Mouse (Mus musculus) midbrain, postnatal 0 days (tissue): ENCODE measurements around the gene Gm21972. TPM values are rescaled to one million over a fixed set of nuclear protein-coding genes. Genes with fewer than 3 reads are reported as not detected.

Source experiments
- ATAC-seq: fragments of 200-750 bp; cut with Nextera tagmentation; 2 replicates; pipeline ENCODE4 v1.8.0; 2017; ENCODE audit warnings: moderate number of reproducible peaks, mild to moderate bottlenecking, moderate TSS enrichment, moderate library complexity; ENCODE audit not compliant: low FRiP score
- DNase-seq: peaks from one replicate; pipeline ENCODE4 v3.0.0-alpha.2; 2015; ENCODE audit warnings: low spot score
- H3K27ac ChIP-seq: fragments of 300-500 bp; sonication (generic); 2 replicates; pipeline ENCODE4 v1.5.1; 2014; ENCODE audit warnings: low read depth, mild to moderate bottlenecking, low read length, mixed read lengths
- H3K27me3 ChIP-seq: fragments of 300-500 bp; sonication (generic); 2 replicates; pipeline ENCODE4 v1.6.1; 2014; ENCODE audit warnings: low read length, control low read depth, mixed read lengths; ENCODE audit not compliant: insufficient read depth
- H3K36me3 ChIP-seq: fragments of 300-500 bp; sonication (generic); 2 replicates; pipeline ENCODE4 v1.6.1; 2014; ENCODE audit warnings: low read length, control low read depth, mixed read lengths; ENCODE audit not compliant: insufficient read depth
- H3K4me1 ChIP-seq: fragments of 300-500 bp; sonication (generic); 2 replicates; pipeline ENCODE4 v1.6.1; 2014; ENCODE audit warnings: mild to moderate bottlenecking, control low read depth, antibody characterized with exemption, low read length, mixed read lengths; ENCODE audit not compliant: insufficient read depth
- H3K4me2 ChIP-seq: fragments of 300-500 bp; sonication (generic); 2 replicates; pipeline ENCODE4 v1.6.1; 2014; ENCODE audit warnings: low read depth, mild to moderate bottlenecking, low read length, mixed read lengths; ENCODE audit not compliant: poor library complexity, severe bottlenecking
- H3K4me3 ChIP-seq: fragments of 300-500 bp; sonication (generic); 2 replicates; pipeline ENCODE4 v1.5.1; 2014; ENCODE audit warnings: low read depth, mild to moderate bottlenecking, low read length, moderate library complexity
- H3K9ac ChIP-seq: fragments of 300-500 bp; sonication (generic); replicated peaks from 2 replicates; pipeline ENCODE4 v1.6.1; 2014; ENCODE audit warnings: mild to moderate bottlenecking, low read length, moderate library complexity, mixed read lengths; ENCODE audit not compliant: poor library complexity, severe bottlenecking
- H3K9me3 ChIP-seq: fragments of 300-500 bp; sonication (generic); 2 replicates; pipeline ENCODE4 v1.6.1; 2016; ENCODE audit warnings: low read length, control low read depth
- CTCF ChIP-seq: IDR thresholded peaks from 2 replicates; pipeline ENCODE4 v1.5.1; 2016; ENCODE audit warnings: antibody characterized with exemption, mild to moderate bottlenecking
- WGBS: fragments of 180-500 bp; shearing (Covaris S2); extraction: QIAGEN DNeasy Blood & Tissue Kit; methylation state at CpG from one replicate; pipeline ENCODE4 v1.1.7; 2014; 5-methylcytosine and 5-hydroxymethylcytosine counted together
- polyA plus RNA-seq: library from polyadenylated mRNA; unstranded; fragments of >200 nt; fragmentation: Nextera tagmentation; extraction: Ambion mirVana; gene quantifications from 2 replicates; pipeline ENCODE4 v1.2.1, GENCODE M21; 2015
- total RNA-seq: library from RNA; depleted of rRNA; stranded (reverse); fragments of >200 nt; gene quantifications from 2 replicates; pipeline ENCODE4 v1.2.3, GENCODE M21; 2014

The Gm21972 gene
- total and polyA plus RNA-seq, 2 experiments from 2014 or later, result 0.48 to 0.49 TPM

GRCm38 (mm10) chr1:86154824-86155164 is 21.4 kb downstream of the Gm21972 start:
- Histone ChIP-seq H3K27ac (peak overlapping the region; percentile 70), H3K4me2 (peak overlapping the region; percentile 70), H3K27me3 (no peaks in the 10 kb centered on the region), H3K4me3 (peak overlapping the region; percentile 73), H3K36me3 (peaks cover 10% of the 10 kb centered on the region; the same call in 1 of the 2 replicates), H3K9ac (peak overlapping the region; percentile 84), H3K9me3 (no peaks in the 10 kb centered on the region), H3K4me1 (peaks cover 12% of the 10 kb centered on the region)
- DNase-seq (no peak), ATAC-seq (no peak; the same call in 1 of the 2 replicates)
- under 1% methylated on average over 17 of the region's 18 CpGs for WGBS
- TF ChIP-seq CTCF, result no peak

DNA sequence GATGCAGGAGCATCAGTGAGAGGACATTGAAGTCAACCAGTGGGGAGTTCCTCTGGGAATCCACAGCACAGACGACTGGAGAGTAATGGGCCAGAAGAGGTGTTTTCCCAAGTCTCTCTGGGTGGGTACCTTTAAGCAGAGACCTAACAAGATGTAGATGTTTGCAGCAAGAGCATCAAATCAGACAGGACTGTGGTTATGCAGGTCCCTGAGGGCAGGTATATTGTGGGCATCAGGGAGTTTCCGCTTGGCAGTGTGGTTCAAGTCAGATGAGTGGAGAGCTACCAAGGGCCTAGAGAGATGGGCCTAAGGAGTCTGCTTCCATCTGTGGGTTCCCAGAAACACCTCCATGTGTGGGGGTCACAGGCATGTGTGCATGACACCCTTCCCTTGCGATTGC is 22.6 kb downstream of the Gm21972 start:
- Histone ChIP-seq H3K4me2 (no peak overlapping the region), H3K9ac (no peak overlapping the region), H3K36me3 (peaks cover 22% of the 10 kb centered on the region), H3K4me3 (no peak overlapping the region), H3K27me3 (no peaks in the 10 kb centered on the region), H3K9me3 (no peaks in the 10 kb centered on the region), H3K27ac (no peak overlapping the region), H3K4me1 (peaks cover 12% of the 10 kb centered on the region)
- ATAC-seq (no peak), DNase-seq (no peak)
- no peak for TF ChIP-seq CTCF
- 83% methylated on average over 3 of the region's 3 CpGs for WGBS

GRCm38 (mm10) chr1:86156595-86156994 is 23.2 kb downstream of the Gm21972 start:
- 82% methylated on average over 6 of the region's 6 CpGs for WGBS
- no peaks in the 10 kb centered on the region for H3K27me3 ChIP-seq
- peaks cover 26% of the 10 kb centered on the region for H3K36me3 ChIP-seq
- H3K9ac ChIP-seq, result no peak overlapping the region
- peaks cover 12% of the 10 kb centered on the region for H3K4me1 ChIP-seq
- ATAC-seq, result no peak
- no peak overlapping the region for H3K27ac ChIP-seq
- TF ChIP-seq CTCF, result no peak
- H3K4me2 ChIP-seq, result no peak overlapping the region
- H3K9me3 ChIP-seq, result no peaks in the 10 kb centered on the region
- H3K4me3 ChIP-seq, result no peak overlapping the region
- DNase-seq, result no peak

GRCm38 (mm10) chr1:86160059-86160458 is 26.6 kb downstream of the Gm21972 start:
- ATAC-seq, result no peak
- no peak for TF ChIP-seq CTCF

DNA sequence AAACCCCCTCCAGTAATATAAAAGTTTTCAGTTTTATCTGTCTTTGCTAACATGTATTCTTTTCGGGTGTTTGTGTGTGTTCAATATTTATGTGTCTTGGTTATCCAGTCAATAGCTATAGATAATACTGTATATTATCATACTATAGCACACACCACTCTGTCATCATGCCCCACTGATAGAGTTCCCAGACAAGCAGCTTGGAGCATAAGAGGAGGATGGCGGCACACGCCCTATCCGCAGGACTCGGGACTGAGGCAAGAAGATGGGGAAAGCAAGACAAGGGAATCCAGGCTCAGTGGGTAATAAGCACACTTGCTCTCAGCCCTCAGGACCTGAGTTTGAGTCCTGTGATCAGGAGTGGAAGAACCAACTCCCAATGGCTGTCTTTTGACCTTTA is 27.0 kb downstream of the Gm21972 start:
- no peak for ATAC-seq
- Histone ChIP-seq H3K9me3 (no peaks in the 10 kb centered on the region), H3K36me3 (peaks cover 52% of the 10 kb centered on the region)

More at GRCm38 (mm10) chr1:86160059-86160458, 26.6 kb downstream of the Gm21972 start:
- no peak for DNase-seq
- WGBS, result 94% methylated on average over 6 of the region's 6 CpGs
- Histone ChIP-seq H3K27ac (no peak overlapping the region), H3K27me3 (no peaks in the 10 kb centered on the region), H3K4me1 (peaks cover 9% of the 10 kb centered on the region; the same call in 1 of the 2 replicates), H3K9ac (no peak overlapping the region), H3K9me3 (no peaks in the 10 kb centered on the region), H3K4me3 (no peak overlapping the region), H3K36me3 (peaks cover 48% of the 10 kb centered on the region), H3K4me2 (no peak overlapping the region)

DNA sequence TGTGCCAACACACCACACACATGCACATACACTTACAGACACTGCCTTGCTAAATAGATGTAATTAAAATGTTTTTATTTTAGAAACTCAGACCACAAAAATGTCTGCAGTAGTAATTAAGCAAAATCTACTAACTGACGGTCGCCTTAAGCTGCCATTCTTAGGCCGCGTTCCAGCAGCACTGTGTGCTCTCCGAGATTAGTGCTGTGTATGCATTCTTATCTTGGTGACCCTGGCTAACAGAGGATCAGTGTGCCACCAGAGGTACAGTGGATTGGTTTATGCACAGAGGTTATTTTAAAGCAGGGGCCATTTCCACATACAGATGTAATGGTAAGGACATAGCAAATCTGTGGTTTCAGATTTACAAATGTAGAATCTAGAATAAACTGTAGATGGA is 27.6 kb downstream of the Gm21972 start:
- Histone ChIP-seq H3K9me3 (no peaks in the 10 kb centered on the region), H3K4me2 (no peak overlapping the region), H3K4me1 (no peaks in the 10 kb centered on the region), H3K9ac (no peak overlapping the region), H3K27me3 (no peaks in the 10 kb centered on the region), H3K36me3 (peaks cover 55% of the 10 kb centered on the region), H3K4me3 (no peak overlapping the region), H3K27ac (no peak overlapping the region)
- DNase-seq (no peak), ATAC-seq (no peak)
- no peak for TF ChIP-seq CTCF
- 96% methylated on average over 5 of the region's 5 CpGs for WGBS

More for the DNA sequence above, 27.0 kb downstream of the Gm21972 start:
- peaks cover 5% of the 10 kb centered on the region; the same call in 1 of the 2 replicates for H3K4me1 ChIP-seq
- DNase-seq, result no peak
- H3K4me2 ChIP-seq, result no peak overlapping the region
- WGBS, result 95% methylated on average over 5 of the region's 5 CpGs
- no peak overlapping the region for H3K4me3 ChIP-seq
- TF ChIP-seq CTCF, result no peak
- H3K27ac ChIP-seq, result no peak overlapping the region
- H3K27me3 ChIP-seq, result no peaks in the 10 kb centered on the region
- no peak overlapping the region for H3K9ac ChIP-seq
